Mouse (Mus musculus) liver, postnatal 0 days (tissue): ENCODE data around the gene Cdc42se1. TPM values are rescaled to one million over a fixed set of nuclear protein-coding genes. Genes with fewer than 3 reads are reported as not detected.

ENCODE experiments used
- ATAC-seq: fragments of 200-750 bp; cut with Nextera tagmentation; 2 replicates; pipeline ENCODE4 v1.8.0; 2017; ENCODE audit warnings: mild to moderate bottlenecking, moderate library complexity
- DNase-seq: peaks from one replicate; pipeline ENCODE4 v3.0.0-alpha.2; 2016
- H3K27ac ChIP-seq: fragments of 300-500 bp; sonication (generic); 2 replicates; pipeline ENCODE4 v1.5.1; 2014; ENCODE audit warnings: antibody characterized with exemption, moderate library complexity, mild to moderate bottlenecking, low read depth
- H3K27me3 ChIP-seq: fragments of 300-500 bp; sonication (generic); 2 replicates; pipeline ENCODE4 v1.6.1; 2014; ENCODE audit warnings: low read length, control low read depth, mixed read lengths; ENCODE audit not compliant: insufficient read depth
- H3K36me3 ChIP-seq: fragments of 300-500 bp; sonication (generic); replicated peaks from 2 replicates; pipeline ENCODE4 v1.6.1; 2014; ENCODE audit warnings: mild to moderate bottlenecking, control low read depth, low read length, moderate library complexity, mixed read lengths; ENCODE audit not compliant: insufficient read depth
- H3K4me1 ChIP-seq: fragments of 300-500 bp; sonication (generic); 2 replicates; pipeline ENCODE4 v1.6.1; 2014; ENCODE audit warnings: antibody characterized with exemption, mild to moderate bottlenecking, control low read depth; ENCODE audit not compliant: insufficient read depth
- H3K4me2 ChIP-seq: fragments of 300-500 bp; sonication (generic); 2 replicates; pipeline ENCODE4 v1.6.1; 2014; ENCODE audit warnings: low read depth, mild to moderate bottlenecking, low read length, moderate library complexity, mixed read lengths
- H3K4me3 ChIP-seq: fragments of 300-500 bp; sonication (generic); 2 replicates; pipeline ENCODE4 v1.5.1; 2014; ENCODE audit warnings: low read depth, low read length
- H3K9ac ChIP-seq: fragments of 300-500 bp; sonication (generic); replicated peaks from 2 replicates; pipeline ENCODE4 v1.6.1; 2014; ENCODE audit warnings: mild to moderate bottlenecking, moderate library complexity
- H3K9me3 ChIP-seq: fragments of 300-500 bp; sonication (generic); 2 replicates; pipeline ENCODE4 v1.6.1; 2016; ENCODE audit warnings: mild to moderate bottlenecking, control low read depth, low read length, mixed read lengths
- CTCF ChIP-seq: sonication (generic); IDR thresholded peaks from 2 replicates; pipeline ENCODE4 v1.5.1; 2016; ENCODE audit warnings: antibody characterized with exemption, low read depth
- EP300 ChIP-seq: IDR thresholded peaks from 2 replicates; pipeline ENCODE4 v1.6.1; 2016; ENCODE audit warnings: antibody characterized with exemption, low read depth, mild to moderate bottlenecking
- WGBS: fragments of 180-500 bp; shearing (Covaris S2); extraction: QIAGEN DNeasy Blood & Tissue Kit; methylation state at CpG from one replicate; pipeline ENCODE4 v1.1.7; 2014; ENCODE audit not compliant: insufficient replicate concordance; 5-methylcytosine and 5-hydroxymethylcytosine counted together
- polyA plus RNA-seq: library from polyadenylated mRNA; unstranded; fragments of >200 nt; fragmentation: Nextera tagmentation; extraction: Ambion mirVana; gene quantifications from 2 replicates; pipeline ENCODE4 v1.2.1, GENCODE M21; 2015

Gene Cdc42se1
- polyA plus RNA-seq, 1 experiment from 2014 or later, result 31.7 TPM

DNA sequence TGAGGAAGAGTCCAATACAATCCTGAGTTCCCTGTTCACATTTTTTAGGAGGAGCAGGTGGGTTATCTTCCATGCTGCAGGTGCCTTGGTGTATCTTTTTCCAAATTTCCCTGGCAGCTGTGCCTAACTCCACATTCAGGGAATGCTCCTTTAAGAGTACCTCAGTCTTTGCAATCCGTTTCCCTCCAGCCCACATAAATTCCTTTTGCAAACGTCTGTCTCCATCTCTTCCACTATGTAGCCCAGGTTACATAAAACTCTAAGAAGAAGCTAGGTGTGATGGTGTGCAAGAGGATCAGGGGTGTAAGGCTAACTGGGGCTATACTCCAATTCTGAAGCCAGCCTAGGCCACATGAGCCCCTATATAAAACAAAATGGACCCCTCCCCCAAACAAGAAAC, 14.6 kb downstream of the Cdc42se1 start:
- no peaks in the 10 kb centered on the region for H3K27me3 ChIP-seq
- no peak for TF ChIP-seq CTCF
- no peak for TF ChIP-seq EP300
- DNase-seq (no peak), ATAC-seq (no peak)
- no peak overlapping the region for H3K4me3 ChIP-seq
- 84% methylated on average over 2 of the region's 2 CpGs for WGBS
- H3K4me2 ChIP-seq, result no peak overlapping the region
- no peak overlapping the region for H3K27ac ChIP-seq
- peaks cover 5% of the 10 kb centered on the region for H3K4me1 ChIP-seq
- H3K36me3 ChIP-seq, result no peaks in the 10 kb centered on the region
- no peaks in the 10 kb centered on the region for H3K9me3 ChIP-seq
- H3K9ac ChIP-seq, result no peak overlapping the region

- no peak for DNase-seq
- peak; percentile 47 for ATAC-seq
- Histone ChIP-seq H3K4me2 (no peak overlapping the region), H3K9me3 (no peaks in the 10 kb centered on the region), H3K4me3 (no peak overlapping the region), H3K4me1 (peaks cover 5% of the 10 kb centered on the region), H3K36me3 (no peaks in the 10 kb centered on the region), H3K27me3 (no peaks in the 10 kb centered on the region), H3K9ac (no peak overlapping the region), H3K27ac (no peak overlapping the region)
- TF ChIP-seq CTCF (no peak), EP300 (no peak)
- WGBS, result 66% methylated on average over 5 of the region's 5 CpGs
Measured at GRCm38 (mm10) chr3:95246465-95247231, 18.1 kb downstream of the Cdc42se1 start.

- Histone ChIP-seq H3K9me3 (no peaks in the 10 kb centered on the region), H3K27me3 (no peaks in the 10 kb centered on the region), H3K27ac (no peak overlapping the region), H3K9ac (no peak overlapping the region), H3K4me3 (no peak overlapping the region), H3K36me3 (no peaks in the 10 kb centered on the region), H3K4me1 (peaks cover 5% of the 10 kb centered on the region), H3K4me2 (no peak overlapping the region)
- DNase-seq, result no peak
- no peak for ATAC-seq
- TF ChIP-seq EP300 (no peak), CTCF (no peak)
- 61% methylated on average over 1 of the region's 1 CpGs for WGBS
Measured at GRCm38 (mm10) chr3:95247660-95248336, 19.3 kb downstream of the Cdc42se1 start.

GRCm38 (mm10) chr3:95250361-95250760, 21.8 kb downstream of the Cdc42se1 start:
- Histone ChIP-seq H3K4me2 (no peak overlapping the region), H3K9ac (no peak overlapping the region), H3K4me1 (peaks cover 5% of the 10 kb centered on the region), H3K27me3 (no peaks in the 10 kb centered on the region), H3K36me3 (peaks cover 7% of the 10 kb centered on the region; the same call in 1 of the 2 replicates), H3K27ac (no peak overlapping the region), H3K9me3 (no peaks in the 10 kb centered on the region), H3K4me3 (no peak overlapping the region)
- DNase-seq (no peak), ATAC-seq (no peak)
- TF ChIP-seq CTCF (no peak), EP300 (no peak)
- WGBS, result 74% methylated on average over 5 of the region's 5 CpGs

GRCm38 (mm10) chr3:95250783-95251424, 22.4 kb downstream of the Cdc42se1 start, which contains the start of gene Bnipl:
Gene Bnipl (minus strand): TSS chr3:95251193.
- ATAC-seq (no peak), DNase-seq (no peak)
- H3K9ac ChIP-seq, result no peak within 1 kb of the TSS
- no peak within 1 kb of the TSS for H3K4me3 ChIP-seq
- no peak within 1 kb of the TSS for H3K4me2 ChIP-seq
- no peaks in the 10 kb centered on the region for H3K9me3 ChIP-seq
- peaks cover 5% of the 10 kb centered on the region for H3K4me1 ChIP-seq
- WGBS, result 49% methylated on average over 7 of the region's 7 CpGs
- no peaks in the 10 kb centered on the region for H3K27me3 ChIP-seq
- H3K36me3 ChIP-seq, result peaks cover 9% of the 10 kb centered on the region
- no peak within 1 kb of the TSS for H3K27ac ChIP-seq
- TF ChIP-seq EP300 (no peak), CTCF (no peak)

DNA sequence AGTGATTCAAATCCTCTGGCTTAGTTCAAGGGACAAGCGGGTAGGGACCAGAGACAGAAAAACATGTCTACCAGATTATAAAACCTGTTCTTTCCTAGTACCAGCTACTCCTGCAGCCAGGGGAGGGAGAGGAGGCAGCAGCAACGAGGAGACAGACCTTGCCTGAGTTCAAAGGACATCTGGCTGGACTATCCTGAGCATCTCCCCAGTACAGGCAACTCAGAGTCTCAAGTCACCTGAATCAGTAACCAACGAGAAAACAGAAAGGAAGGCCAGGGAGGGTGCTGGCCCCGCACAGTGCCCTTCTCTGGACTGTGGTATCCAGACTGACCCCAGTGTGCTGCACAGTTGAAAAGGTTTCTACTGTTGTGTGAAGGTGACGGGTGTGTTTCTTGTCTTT, 28.4 kb downstream of the Cdc42se1 start:
- no peaks in the 10 kb centered on the region for H3K9me3 ChIP-seq
- no peaks in the 10 kb centered on the region for H3K4me1 ChIP-seq
- DNase-seq (no peak), ATAC-seq (no peak)
- H3K4me3 ChIP-seq, result no peak overlapping the region
- no peak overlapping the region for H3K4me2 ChIP-seq
- no peak overlapping the region for H3K9ac ChIP-seq
- 68% methylated on average over 5 of the region's 5 CpGs for WGBS
- H3K27ac ChIP-seq, result no peak overlapping the region
- peaks cover 40% of the 10 kb centered on the region for H3K36me3 ChIP-seq
- H3K27me3 ChIP-seq, result no peaks in the 10 kb centered on the region
- TF ChIP-seq EP300 (no peak), CTCF (no peak)
